Mouse (Mus musculus) intestine, postnatal 0 days (tissue): Measurements from ENCODE around the gene Slc41a2. TPM values are rescaled to one million over a fixed set of nuclear protein-coding genes. Genes with fewer than 3 reads are reported as not detected.

Experiments used
- ATAC-seq: fragments of 200-750 bp; cut with Nextera tagmentation; 2 replicates; pipeline ENCODE4 v1.8.0; 2017; ENCODE audit warnings: mild to moderate bottlenecking, moderate TSS enrichment, moderate library complexity
- H3K27ac ChIP-seq: fragments of 300-500 bp; sonication (generic); 2 replicates; pipeline ENCODE4 v1.5.1; 2014; ENCODE audit warnings: mild to moderate bottlenecking, low read depth, low read length, moderate library complexity
- H3K27me3 ChIP-seq: fragments of 300-500 bp; sonication (generic); replicated peaks from 2 replicates; pipeline ENCODE4 v1.6.1; 2014; ENCODE audit warnings: low read length, mixed read lengths; ENCODE audit not compliant: control insufficient read depth, insufficient read depth
- H3K36me3 ChIP-seq: fragments of 300-500 bp; sonication (generic); 2 replicates; pipeline ENCODE4 v1.6.1; 2014; ENCODE audit warnings: mild to moderate bottlenecking, moderate library complexity; ENCODE audit not compliant: control insufficient read depth, insufficient read depth
- H3K4me1 ChIP-seq: fragments of 300-500 bp; sonication (generic); replicated peaks from 2 replicates; pipeline ENCODE4 v1.6.1; 2014; ENCODE audit warnings: antibody characterized with exemption, low read length, mixed read lengths; ENCODE audit not compliant: control insufficient read depth, insufficient read depth
- H3K4me2 ChIP-seq: fragments of 300-500 bp; sonication (generic); replicated peaks from 2 replicates; pipeline ENCODE4 v1.6.1; 2014; ENCODE audit warnings: low read depth, mild to moderate bottlenecking, moderate library complexity
- H3K4me3 ChIP-seq: fragments of 300-500 bp; sonication (generic); 2 replicates; pipeline ENCODE4 v1.5.1; 2014; ENCODE audit warnings: low read depth, low read length
- H3K9ac ChIP-seq: fragments of 300-500 bp; sonication (generic); 2 replicates; pipeline ENCODE4 v1.6.1; 2014; ENCODE audit warnings: mild to moderate bottlenecking, low read depth, low read length
- H3K9me3 ChIP-seq: fragments of 300-500 bp; sonication (generic); 2 replicates; pipeline ENCODE4 v1.6.1; 2016; ENCODE audit warnings: mixed run types; ENCODE audit not compliant: control insufficient read depth
- CTCF ChIP-seq: sonication (generic); IDR thresholded peaks from 2 replicates; pipeline ENCODE4 v1.5.1; 2016; ENCODE audit warnings: low read depth, mild to moderate bottlenecking, control low read depth, antibody characterized with exemption, moderate library complexity
- WGBS: fragments of 180-500 bp; shearing (Covaris S2); extraction: QIAGEN DNeasy Blood & Tissue Kit; methylation state at CpG from one replicate; pipeline ENCODE4 v1.1.7; 2014; 5-methylcytosine and 5-hydroxymethylcytosine counted together
- polyA plus RNA-seq: library from polyadenylated mRNA; unstranded; fragments of >200 nt; fragmentation: Nextera tagmentation; extraction: Ambion mirVana; gene quantifications from 2 replicates; pipeline ENCODE4 v1.2.1, GENCODE M21; 2015

The Slc41a2 gene
- polyA plus RNA-seq, 1 experiment from 2014 or later = 1.9 TPM

- Histone ChIP-seq H3K27me3 (no peaks in the 10 kb centered on the region), H3K4me1 (no peaks in the 10 kb centered on the region), H3K27ac (no peak overlapping the region), H3K4me2 (no peak overlapping the region), H3K4me3 (no peak overlapping the region), H3K36me3 (no peaks in the 10 kb centered on the region), H3K9ac (no peak overlapping the region), H3K9me3 (no peaks in the 10 kb centered on the region)
- ATAC-seq = no peak
- 56% methylated on average over 7 of the region's 7 CpGs for WGBS
- TF ChIP-seq CTCF = no peak
These were observed 8.1 kb upstream of the Slc41a2 start for GRCm38 (mm10) chr10:83345693-83346358.

GRCm38 (mm10) chr10:83343828-83344685 lies 6.4 kb upstream of the Slc41a2 start:
- Histone ChIP-seq H3K27ac (no peak overlapping the region), H3K9me3 (no peaks in the 10 kb centered on the region), H3K36me3 (no peaks in the 10 kb centered on the region), H3K4me3 (no peak overlapping the region), H3K27me3 (no peaks in the 10 kb centered on the region), H3K4me2 (no peak overlapping the region), H3K4me1 (no peaks in the 10 kb centered on the region), H3K9ac (no peak overlapping the region)
- no peak for ATAC-seq
- TF ChIP-seq CTCF = no peak
- 59% methylated on average over 2 of the region's 2 CpGs for WGBS

- WGBS = 75% methylated on average over 5 of the region's 5 CpGs
- no peaks in the 10 kb centered on the region for H3K9me3 ChIP-seq
These were observed 5.5 kb upstream of the Slc41a2 start for GRCm38 (mm10) chr10:83343171-83343570.

DNA sequence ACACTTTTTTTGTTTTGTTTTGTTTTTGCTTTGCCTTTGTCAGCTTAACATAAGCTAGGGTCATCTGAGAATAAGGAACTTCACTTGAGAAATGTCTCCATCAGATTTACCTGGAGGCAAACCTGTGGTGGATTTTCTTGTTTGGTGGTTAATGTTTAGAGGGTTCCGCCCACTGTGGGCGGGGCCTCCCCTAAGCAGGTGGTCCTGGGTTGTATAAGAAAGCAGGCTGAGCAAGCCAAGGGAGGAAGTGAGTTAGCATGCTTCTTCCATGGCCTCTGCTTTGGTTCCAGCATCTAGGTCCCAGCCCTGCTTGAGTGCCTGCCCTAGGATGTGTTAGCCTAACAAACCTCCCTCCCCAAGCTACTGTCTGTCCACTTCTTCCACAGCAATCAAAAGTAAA lies 3.5 kb upstream of the Slc41a2 start:
- Histone ChIP-seq H3K27ac (no peak overlapping the region), H3K9ac (no peak overlapping the region), H3K9me3 (no peaks in the 10 kb centered on the region), H3K4me3 (no peak overlapping the region), H3K4me2 (no peak overlapping the region), H3K36me3 (no peaks in the 10 kb centered on the region), H3K4me1 (no peaks in the 10 kb centered on the region), H3K27me3 (peaks cover 17% of the 10 kb centered on the region; the same call in 1 of the 2 replicates)
- no peak for ATAC-seq
- TF ChIP-seq CTCF = no peak
- 28% methylated on average over 2 of the region's 2 CpGs for whole genome bisulfite sequencing

More at GRCm38 (mm10) chr10:83343171-83343570, 5.5 kb upstream of the Slc41a2 start:
- no peak overlapping the region for H3K27ac ChIP-seq
- H3K36me3 ChIP-seq = no peaks in the 10 kb centered on the region
- no peaks in the 10 kb centered on the region; the same call in 1 of the 2 replicates for H3K27me3 ChIP-seq
- no peaks in the 10 kb centered on the region for H3K4me1 ChIP-seq
- H3K4me2 ChIP-seq = no peak overlapping the region
- no peak for ATAC-seq
- H3K4me3 ChIP-seq = no peak overlapping the region
- no peak overlapping the region for H3K9ac ChIP-seq
- TF ChIP-seq CTCF = no peak

DNA sequence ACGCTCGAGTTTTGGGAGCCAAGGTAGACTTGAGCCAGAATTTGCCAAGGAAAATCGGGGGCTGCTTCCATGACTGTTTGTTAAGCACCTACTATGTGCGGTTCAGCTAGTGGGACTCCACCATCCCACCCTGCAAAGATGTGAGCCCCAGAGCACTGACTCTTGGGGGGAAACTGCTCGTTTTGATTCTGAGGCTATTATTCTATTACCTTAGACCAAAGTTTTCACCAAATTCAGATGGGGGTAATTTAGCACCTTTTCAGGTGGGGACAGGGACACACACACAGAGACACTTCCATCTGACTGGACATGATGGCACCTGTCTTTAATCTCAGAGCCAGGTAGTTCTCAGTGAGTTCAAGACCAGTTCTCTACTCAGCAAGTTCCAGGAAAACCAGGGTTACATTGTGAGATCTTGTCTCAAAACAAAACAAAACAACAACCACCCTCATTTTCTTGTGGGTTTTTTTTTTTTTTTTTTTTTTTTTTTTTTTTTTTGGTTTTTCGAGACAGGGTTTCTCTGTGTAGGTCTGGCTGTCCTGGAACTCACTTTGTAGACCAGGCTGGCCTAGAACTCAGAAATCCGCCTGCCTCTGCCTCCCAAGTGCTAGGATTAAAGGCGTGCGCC lies 403 bp upstream of the Slc41a2 start:
- Histone ChIP-seq H3K4me1 (no peaks in the 10 kb centered on the region), H3K36me3 (no peaks in the 10 kb centered on the region), H3K9ac (no peak overlapping the region), H3K4me3 (peak overlapping the region; percentile 59), H3K27me3 (peaks cover 36% of the 10 kb centered on the region; the same call in 1 of the 2 replicates), H3K27ac (no peak overlapping the region), H3K4me2 (peak overlapping the region; percentile 97), H3K9me3 (no peaks in the 10 kb centered on the region)
- ATAC-seq = no peak
- no peak for TF ChIP-seq CTCF
- WGBS = 54% methylated on average over 8 of the region's 9 CpGs

- H3K4me2 ChIP-seq = no peak overlapping the region
- H3K36me3 ChIP-seq = no peaks in the 10 kb centered on the region
- no peak overlapping the region for H3K9ac ChIP-seq
- ATAC-seq = no peak
- TF ChIP-seq CTCF = no peak
- no peaks in the 10 kb centered on the region for H3K9me3 ChIP-seq
- no peak overlapping the region for H3K27ac ChIP-seq
- peaks cover 36% of the 10 kb centered on the region; the same call in 1 of the 2 replicates for H3K27me3 ChIP-seq
- H3K4me1 ChIP-seq = no peaks in the 10 kb centered on the region
- 38% methylated on average over 7 of the region's 7 CpGs for WGBS
- H3K4me3 ChIP-seq = no peak overlapping the region
These were observed 1.3 kb downstream of the Slc41a2 start for GRCm38 (mm10) chr10:83336336-83336735.
